Mouse (Mus musculus) heart, embryonic 14.5 days (tissue): Measurements from ENCODE around the gene Lrch1. TPM values are rescaled to one million over a fixed set of nuclear protein-coding genes. Genes with fewer than 3 reads are reported as not detected.

ENCODE experiments used
- ATAC-seq: fragments of 200-750 bp; cut with Nextera tagmentation; 2 replicates; pipeline ENCODE4 v1.8.0; 2017; ENCODE audit warnings: low read depth, moderate TSS enrichment; ENCODE audit not compliant: insufficient number of reproducible peaks, insufficient read depth, low FRiP score
- H3K27ac ChIP-seq, 2 experiments: fragments of 200-500 bp in 1 of 2; fragments of 300-500 bp in 1 of 2; sonication (generic) in 1 of 2; replicated peaks in 1 of 2; 2 replicates each; pipeline ENCODE4 v1.5.1; 2012 to 2014; ENCODE audit warnings: low read depth in 2 of 2, low read length in 2 of 2, control low read depth in 1 of 2, mild to moderate bottlenecking in 1 of 2, mixed read lengths in 1 of 2; ENCODE audit not compliant: control insufficient read depth in 1 of 2, insufficient read depth in 1 of 2
- H3K27me3 ChIP-seq: fragments of 300-500 bp; sonication (generic); 2 replicates; pipeline ENCODE4 v1.6.1; 2014; ENCODE audit warnings: mild to moderate bottlenecking, low read length, control low read depth; ENCODE audit not compliant: control insufficient read depth, insufficient read depth
- H3K36me3 ChIP-seq: fragments of 300-500 bp; sonication (generic); 2 replicates; pipeline ENCODE4 v1.6.1; 2014; ENCODE audit warnings: mild to moderate bottlenecking, control low read depth, low read length, mixed read lengths; ENCODE audit not compliant: control insufficient read depth, insufficient read depth
- H3K4me1 ChIP-seq, 2 experiments: fragments of 200-500 bp in 1 of 2; fragments of 300-500 bp in 1 of 2; sonication (generic) in 1 of 2; 2 replicates each; pipeline ENCODE4 v1.6.1; 2012 to 2014; ENCODE audit warnings: low read length in 2 of 2, control low read depth in 1 of 2, mixed read lengths in 1 of 2; ENCODE audit not compliant: control insufficient read depth in 2 of 2, insufficient read depth in 2 of 2
- H3K4me2 ChIP-seq: fragments of 300-500 bp; sonication (generic); 2 replicates; pipeline ENCODE4 v1.6.1; 2014; ENCODE audit warnings: mild to moderate bottlenecking, low read length
- H3K4me3 ChIP-seq, 2 experiments: fragments of 200-500 bp in 1 of 2; fragments of 300-500 bp in 1 of 2; sonication (generic) in 1 of 2; 2 replicates each; pipeline ENCODE4 v1.5.1; 2012 to 2014; ENCODE audit warnings: low read length in 2 of 2, mild to moderate bottlenecking in 2 of 2, control low read depth in 1 of 2, low read depth in 1 of 2, moderate library complexity in 1 of 2; ENCODE audit not compliant: control insufficient read depth in 1 of 2, insufficient read depth in 1 of 2
- H3K9ac ChIP-seq: fragments of 300-500 bp; sonication (generic); 2 replicates; pipeline ENCODE4 v1.6.1; 2014; ENCODE audit warnings: mild to moderate bottlenecking, low read length
- H3K9me3 ChIP-seq: fragments of 300-500 bp; sonication (generic); 2 replicates; pipeline ENCODE4 v1.6.1; 2016; ENCODE audit warnings: low read length, control low read depth; ENCODE audit not compliant: control insufficient read depth
- WGBS: fragments of 180-500 bp; shearing (Covaris S2); extraction: QIAGEN DNeasy Blood & Tissue Kit; methylation state at CpG from one replicate; pipeline ENCODE4 v1.1.7; 2014; 5-methylcytosine and 5-hydroxymethylcytosine counted together
- polyA plus RNA-seq: library from polyadenylated mRNA; unstranded; fragments of >200 nt; fragmentation: Nextera tagmentation; extraction: Ambion mirVana; gene quantifications from 2 replicates; pipeline ENCODE4 v1.2.1, GENCODE M21; 2014

Lrch1 gene
- polyA plus RNA-seq, 1 experiment from 2014 or later: 11.4 TPM

DNA sequence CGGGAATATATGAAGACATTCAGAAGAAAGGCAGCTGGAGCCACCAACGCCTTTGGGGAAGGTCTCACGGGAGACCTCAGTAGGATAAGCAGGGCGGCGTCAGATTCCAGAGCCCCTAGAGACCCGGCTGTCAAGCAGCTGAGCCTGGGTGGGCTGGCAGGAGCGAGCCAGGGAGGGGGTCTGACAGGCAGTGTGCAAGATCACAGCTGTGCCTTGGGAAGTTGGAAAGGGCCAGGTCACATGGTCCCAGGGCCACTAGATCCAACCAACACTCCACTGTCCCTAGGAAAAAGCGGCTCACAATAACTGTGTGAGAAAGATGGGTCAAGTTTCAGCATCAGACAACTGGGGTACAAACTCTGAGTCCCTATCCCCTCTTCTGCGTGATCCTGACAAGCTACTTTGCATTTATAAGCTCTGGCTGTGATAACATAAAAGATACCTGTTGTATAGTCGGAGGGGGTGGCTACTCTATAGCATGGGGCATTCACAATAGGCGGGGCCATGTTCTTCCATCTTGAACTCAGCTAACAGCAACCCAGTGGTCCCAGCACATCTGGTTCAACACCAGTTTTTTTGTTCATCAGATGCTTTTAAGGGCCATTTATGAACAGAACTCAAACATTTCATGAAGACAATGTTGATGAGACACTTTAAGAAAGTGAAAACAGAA lies 20.6 kb downstream of the Lrch1 start:
- Histone ChIP-seq H3K27me3 (no peaks in the 10 kb centered on the region), H3K36me3 (no peaks in the 10 kb centered on the region), H3K27ac (no peak overlapping the region), H3K4me2 (no peak overlapping the region), H3K4me3 (no peak overlapping the region), H3K9ac (no peak overlapping the region), H3K4me1 (peaks cover 17 to 34% of the 10 kb centered on the region in 2 experiments), H3K9me3 (peaks cover 5% of the 10 kb centered on the region; the same call in 1 of the 2 replicates)
- WGBS: 28% methylated on average over 11 of the region's 11 CpGs
- ATAC-seq: no peak; the same call in 1 of the 2 replicates

- H3K9me3 ChIP-seq: peaks cover 5% of the 10 kb centered on the region; the same call in 1 of the 2 replicates
- no peaks in the 10 kb centered on the region for H3K36me3 ChIP-seq
- peaks cover 17 to 36% of the 10 kb centered on the region in 2 experiments for H3K4me1 ChIP-seq
- ATAC-seq: no peak
- WGBS: 45% methylated on average over 9 of the region's 9 CpGs
- no peak overlapping the region for H3K9ac ChIP-seq
- no peak overlapping the region for H3K4me2 ChIP-seq
- H3K4me3 ChIP-seq: no peak overlapping the region
- no peak overlapping the region for H3K27ac ChIP-seq
- H3K27me3 ChIP-seq: no peaks in the 10 kb centered on the region
Measured at GRCm38 (mm10) chr14:74925951-74926517, 21.6 kb downstream of the Lrch1 start.

GRCm38 (mm10) chr14:74924521-74924920 lies 23.2 kb downstream of the Lrch1 start:
- H3K36me3 ChIP-seq: 0 out of 2 replicates have a peak, but pooled peaks cover 3% of the 10 kb centered on the region
- H3K27ac ChIP-seq: no peak overlapping the region
- WGBS: 80% methylated on average over 3 of the region's 3 CpGs
- H3K9me3 ChIP-seq: peaks cover 5% of the 10 kb centered on the region; the same call in 1 of the 2 replicates
- H3K4me3 ChIP-seq: no peak overlapping the region
- no peak overlapping the region for H3K4me2 ChIP-seq
- H3K27me3 ChIP-seq: no peaks in the 10 kb centered on the region
- H3K4me1 ChIP-seq: peaks cover 17 to 36% of the 10 kb centered on the region in 2 experiments
- no peak for ATAC-seq
- no peak overlapping the region for H3K9ac ChIP-seq

- H3K4me2 ChIP-seq: no peak overlapping the region
- 0 out of 2 replicates have a peak, but pooled peaks cover 3% of the 10 kb centered on the region for H3K36me3 ChIP-seq
- peaks cover 17 to 40% of the 10 kb centered on the region in 2 experiments for H3K4me1 ChIP-seq
- no peak overlapping the region for H3K9ac ChIP-seq
- peaks cover 5% of the 10 kb centered on the region; the same call in 1 of the 2 replicates for H3K9me3 ChIP-seq
- H3K27ac ChIP-seq: no peak overlapping the region
- no peak overlapping the region for H3K4me3 ChIP-seq
- WGBS: 37% methylated on average over 2 of the region's 2 CpGs
- H3K27me3 ChIP-seq: no peaks in the 10 kb centered on the region
- no peak for ATAC-seq
Measured at GRCm38 (mm10) chr14:74924031-74924430, 23.6 kb downstream of the Lrch1 start.

GRCm38 (mm10) chr14:74922039-74922736 lies 25.5 kb downstream of the Lrch1 start:
- 78% methylated on average over 12 of the region's 12 CpGs for WGBS
- Histone ChIP-seq H3K4me3 (no peak overlapping the region), H3K4me2 (no peak overlapping the region), H3K9me3 (peaks cover 5% of the 10 kb centered on the region; the same call in 1 of the 2 replicates), H3K9ac (no peak overlapping the region), H3K27ac (no peak overlapping the region), H3K27me3 (no peaks in the 10 kb centered on the region), H3K36me3 (0 out of 2 replicates have a peak, but pooled peaks cover 3% of the 10 kb centered on the region), H3K4me1 (peaks cover 22 to 47% of the 10 kb centered on the region in 2 experiments)
- ATAC-seq: no peak

DNA sequence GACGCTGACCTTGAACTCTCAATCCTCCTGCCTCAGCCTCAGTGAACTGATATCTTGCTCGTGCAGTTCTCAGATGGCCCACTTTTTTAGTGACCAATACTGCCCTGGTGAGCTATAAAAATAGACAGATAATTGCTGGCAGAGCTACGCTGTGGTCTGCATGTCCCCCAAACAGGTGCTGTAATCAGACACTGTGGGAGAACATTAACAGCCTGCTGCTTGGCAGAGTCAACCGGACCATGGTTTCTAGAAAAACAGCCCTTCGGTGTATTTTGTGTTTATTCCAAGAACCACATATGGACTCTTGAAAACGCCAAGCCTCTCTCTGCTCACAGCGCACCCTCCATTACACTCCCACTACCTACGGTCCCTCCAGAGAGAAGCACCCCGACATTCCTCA lies 26.2 kb downstream of the Lrch1 start:
- no peak for ATAC-seq
- Histone ChIP-seq H3K4me2 (no peak overlapping the region), H3K27me3 (no peaks in the 10 kb centered on the region), H3K9me3 (peaks cover 5% of the 10 kb centered on the region; the same call in 1 of the 2 replicates), H3K36me3 (0 out of 2 replicates have a peak, but pooled peaks cover 3% of the 10 kb centered on the region), H3K4me1 (peaks cover 18 to 43% of the 10 kb centered on the region in 2 experiments), H3K27ac (no peak overlapping the region), H3K9ac (no peak overlapping the region), H3K4me3 (no peak overlapping the region)
- 82% methylated on average over 9 of the region's 9 CpGs for WGBS

DNA sequence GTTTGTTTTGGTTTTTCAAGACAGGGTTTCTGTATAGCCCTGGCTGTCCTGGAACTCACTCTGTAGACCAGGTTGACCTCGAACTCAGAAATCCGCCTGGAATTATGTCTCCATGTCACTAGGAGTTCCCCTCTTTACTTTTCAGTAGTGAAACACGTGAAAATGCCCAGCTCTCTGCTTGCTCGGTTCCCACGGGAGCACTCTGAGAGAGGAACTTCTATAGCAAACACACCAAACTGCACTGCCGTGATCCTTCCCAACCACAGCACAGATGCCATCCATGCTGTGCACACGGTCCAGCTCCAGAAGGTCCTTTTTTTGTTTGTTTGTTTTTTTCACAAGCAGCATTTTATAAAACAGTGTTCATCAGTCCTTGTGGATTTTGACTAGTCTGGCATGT lies 28.5 kb downstream of the Lrch1 start:
- Histone ChIP-seq H3K4me3 (no peak overlapping the region), H3K9ac (no peak overlapping the region), H3K4me2 (no peak overlapping the region), H3K9me3 (no peaks in the 10 kb centered on the region), H3K36me3 (0 out of 2 replicates have a peak, but pooled peaks cover 3% of the 10 kb centered on the region), H3K27me3 (no peaks in the 10 kb centered on the region), H3K27ac (no peak overlapping the region), H3K4me1 (peaks cover 17 to 36% of the 10 kb centered on the region in 2 experiments)
- WGBS: 75% methylated on average over 7 of the region's 7 CpGs
- no peak for ATAC-seq
